Mouse (Mus musculus): ENCODE measurements around the gene Sema4d. TPM values are rescaled to one million over a fixed set of nuclear protein-coding genes. Genes with fewer than 3 reads are reported as not detected.

The Sema4d gene
- polyA plus RNA-seq, 1 experiment from 2014 or later: 10.8 TPM

Small RNA genes within 50 kb of the gene (microRNA-seq; reads per million reads assigned to microRNA genes)
- not detected for gene Gm23566

Other genes with a start within 250 kb of the Sema4d start
- not detected in 2 replicates for gene Shc3, start 224.3 kb downstream of the Sema4d start, polyA plus RNA-seq (2016; fragmentation: Nextera tagmentation; extraction: Ambion mirVana)
- 405 and 413 TPM in 2 replicates for gene Cks2, start 148.5 kb downstream of the Sema4d start, polyA plus RNA-seq (2016; fragmentation: Nextera tagmentation; extraction: Ambion mirVana)
- gene Secisbp2, start 142.1 kb downstream of the Sema4d start, polyA plus RNA-seq (2016; fragmentation: Nextera tagmentation; extraction: Ambion mirVana): 19.7 and 22.7 TPM in 2 replicates
- 22.2 and 23.3 TPM in 2 replicates for gene Gadd45g, start 52.9 kb upstream of the Sema4d start, polyA plus RNA-seq (2016; fragmentation: Nextera tagmentation; extraction: Ambion mirVana)